Mouse (Mus musculus): ENCODE results near the gene Traf2. TPM values are rescaled to one million over a fixed set of nuclear protein-coding genes. Genes with fewer than 3 reads are reported as not detected.

Traf2 gene
- 58.1 and 59.1 TPM in 2 replicates for polyA plus RNA-seq (2015; fragmentation: Nextera tagmentation; extraction: Ambion mirVana)

GRCm38 (mm10) chr2:25546811-25547491 is at the start of gene Traf2:
Gene Traf2, minus strand, starts transcription at chr2:25546940.
- DNase-seq (ENCODE audit: low spot score): peak; percentile 99

- DNase-seq (ENCODE audit: low spot score): peak; percentile 56
Measured at GRCm38 (mm10) chr2:25591863-25592262, 45.1 kb upstream of the Traf2 start.

GRCm38 (mm10) chr2:25588227-25588907 is 41.6 kb upstream of the Traf2 start:
- no peak for DNase-seq (ENCODE audit: low spot score)

GRCm38 (mm10) chr2:25587290-25587689 is 40.5 kb upstream of the Traf2 start:
- no peak for DNase-seq (ENCODE audit: low spot score)

- DNase-seq (ENCODE audit: low spot score): no peak
Measured at GRCm38 (mm10) chr2:25585601-25586000, 38.9 kb upstream of the Traf2 start.

- DNase-seq (ENCODE audit: low spot score): no peak
Measured at GRCm38 (mm10) chr2:25584856-25585255, 38.1 kb upstream of the Traf2 start.

GRCm38 (mm10) chr2:25584152-25584551 is 37.4 kb upstream of the Traf2 start:
- no peak for DNase-seq (ENCODE audit: low spot score)

GRCm38 (mm10) chr2:25583571-25583970 is 36.8 kb upstream of the Traf2 start:
- DNase-seq (ENCODE audit: low spot score): no peak

GRCm38 (mm10) chr2:25583120-25583481 is 36.4 kb upstream of the Traf2 start:
- no peak for DNase-seq (ENCODE audit: low spot score)

GRCm38 (mm10) chr2:25582466-25583119 is 35.9 kb upstream of the Traf2 start:
- peak; percentile 13 for DNase-seq (ENCODE audit: low spot score)

- no peak for DNase-seq (ENCODE audit: low spot score)
Measured at GRCm38 (mm10) chr2:25581901-25582301, 35.2 kb upstream of the Traf2 start.

- peak; percentile 84 for DNase-seq (ENCODE audit: low spot score)
Measured at GRCm38 (mm10) chr2:25581294-25581864, 34.6 kb upstream of the Traf2 start, which contains the start of gene Ajm1. Gene Ajm1, minus strand, starts transcription at chr2:25581757.

- no peak for DNase-seq (ENCODE audit: low spot score)
Measured at GRCm38 (mm10) chr2:25580621-25581101, 33.9 kb upstream of the Traf2 start.

- DNase-seq (ENCODE audit: low spot score): peak; percentile 69
Measured at GRCm38 (mm10) chr2:25579737-25580460, 33.2 kb upstream of the Traf2 start.

- peak; percentile 12 for DNase-seq (ENCODE audit: low spot score)
Measured at GRCm38 (mm10) chr2:25578796-25579736, 32.3 kb upstream of the Traf2 start.

- DNase-seq (ENCODE audit: low spot score): no peak
Measured at GRCm38 (mm10) chr2:25577951-25578795, 31.4 kb upstream of the Traf2 start.

GRCm38 (mm10) chr2:25576965-25577891 is 30.5 kb upstream of the Traf2 start:
- peak; percentile 34 for DNase-seq (ENCODE audit: low spot score)

Data from thymus, postnatal 0 days (tissue).